In genomic region chr7:29982341-29982740, GRCm38 (mm10) we compare ENCODE assay signal across 9 mouse cellular contexts. TPM values are rescaled to one million over a fixed set of nuclear protein-coding genes. Genes with fewer than 3 reads are reported as not detected.
DNase-seq lines count a peak whose midpoint lies in the region; ATAC-seq lines count a peak whose summit lies in the region.
"Had no signal": no experiment of that assay in that cellular context is flagged by ENCODE, and none has a peak within 500 bp of the region (broad histone marks: within the 10 kb centered on the region; RNA-seq: fewer than 3 reads in every experiment).

No protein-coding gene starts in this region.

- peaks cover 24% of the 10 kb centered on the region for H3K36me3 ChIP-seq in heart, embryonic 13.5 days
- H3K36me3 ChIP-seq in limb, embryonic 13.5 days, result peaks cover 16% of the 10 kb centered on the region

- no peak for DNase-seq in heart, adult 9 months (ENCODE audit: low spot score in 2 of 2)
- peak; percentile 11 for DNase-seq in retina, postnatal 1 day
- no peak for DNase-seq in retina, embryonic 14.5 days (ENCODE audit: low spot score)
- DNase-seq in adrenal gland, postnatal 25 days, result no peak
- DNase-seq in spleen, postnatal 10 days (ENCODE audit: low spot score in 2 of 2), result no peak
- no peak for DNase-seq in cerebellum, postnatal 4 days (ENCODE audit: low spot score in 2 of 2)

- peak overlapping the region; percentile 97; the same call in 1 of the 2 replicates for H3K9ac ChIP-seq in heart, embryonic 13.5 days
- no peak overlapping the region; the same call in 1 of the 2 replicates for H3K9ac ChIP-seq in limb, embryonic 13.5 days

- H3K4me1 ChIP-seq in heart, embryonic 13.5 days, result peaks cover 57% of the 10 kb centered on the region
- peaks cover 34% of the 10 kb centered on the region for H3K4me1 ChIP-seq in limb, embryonic 13.5 days

- no peaks in the 10 kb centered on the region for H3K9me3 ChIP-seq in heart, embryonic 13.5 days
- no peaks in the 10 kb centered on the region for H3K9me3 ChIP-seq in limb, embryonic 13.5 days

- WGBS in heart, embryonic 13.5 days, result 70% methylated on average over 4 of the region's 4 CpGs
- WGBS in limb, embryonic 13.5 days, result 82% methylated on average over 4 of the region's 4 CpGs

- no peaks in the 10 kb centered on the region for H3K27me3 ChIP-seq in heart, embryonic 13.5 days (replicated peaks)
- no peaks in the 10 kb centered on the region for H3K27me3 ChIP-seq in limb, embryonic 13.5 days

- peak overlapping the region; percentile 100 for H3K27ac ChIP-seq in heart, embryonic 13.5 days (replicated peaks)
- H3K27ac ChIP-seq in limb, embryonic 13.5 days, result no peak overlapping the region

- no peak for ATAC-seq in heart, embryonic 13.5 days (ENCODE audit: extremely low read depth, insufficient number of reproducible peaks, low FRiP score, low TSS enrichment)
- ATAC-seq in limb, embryonic 13.5 days (ENCODE audit: low FRiP score, low read depth), result no peak
- ATAC-seq: CD4-positive, CD25-positive, alpha-beta regulatory T cell, adult 4 months had no signal

- H3K4me2 ChIP-seq in heart, embryonic 13.5 days, result peak overlapping the region; percentile 83
- H3K4me2 ChIP-seq in limb, embryonic 13.5 days (replicated peaks), result peak overlapping the region; percentile 69

- peak overlapping the region; percentile 92 for H3K4me3 ChIP-seq in heart, embryonic 13.5 days
- 0 out of 2 replicates have a peak overlapping the region, but pooled peaks have one; percentile 82 for H3K4me3 ChIP-seq in limb, embryonic 13.5 days

RNA-seq across cellular contexts. Expression of gene Zfp568, which starts 1.4 kb away (rescaled TPM):
- 17.2 and 20.2 TPM in 2 replicates for polyA plus RNA-seq in heart, embryonic 13.5 days (2015; fragmentation: Nextera tagmentation; extraction: Ambion mirVana)
- 27.2 and 27.9 TPM in 2 replicates for polyA plus RNA-seq in limb, embryonic 13.5 days (2015; fragmentation: Nextera tagmentation; extraction: Ambion mirVana)
- total RNA-seq in adrenal gland, postnatal 25 days (2021), result 10.1 and 10.4 TPM in 2 replicates

RNA-seq across cellular contexts. Expression of gene Zfp74, which starts 28.5 kb away (rescaled TPM):
- 7.2 TPM in 2 replicates for polyA plus RNA-seq in heart, embryonic 13.5 days (2015; fragmentation: Nextera tagmentation; extraction: Ambion mirVana)
- polyA plus RNA-seq in limb, embryonic 13.5 days (2015; fragmentation: Nextera tagmentation; extraction: Ambion mirVana), result 14.9 and 17.6 TPM in 2 replicates
- 13.5 and 15.1 TPM in 2 replicates for total RNA-seq in adrenal gland, postnatal 25 days (2021)
